Mouse (Mus musculus) megakaryocyte-erythroid progenitor cell, adult 5-6 weeks (primary cell): ENCODE data around the gene Cadps2. TPM values are rescaled to one million over a fixed set of nuclear protein-coding genes. Genes with fewer than 3 reads are reported as not detected.

ENCODE experiments used
- ATAC-seq: replicated peaks from 2 replicates; pipeline ENCODE4 v1.8.0; 2016; ENCODE audit warnings: mild to moderate bottlenecking, inconsistent platforms; ENCODE audit not compliant: severe bottlenecking, poor library complexity, low FRiP score, low TSS enrichment
- total RNA-seq, 2 experiments: library from RNA; stranded (forward) in 1 of 2; stranded (reverse) in 1 of 2; fragments of 200-1000, 215-1000 nt in 1 of 2; fragments of >200 nt in 1 of 2; fragmentation: Nextera tagmentation in 1 of 2; gene quantifications; 2 replicates each; pipeline ENCODE4 v1.2.3; 2014 to 2017

The Cadps2 gene
- total RNA-seq, 2 experiments from 2014 or later: 0.14 to 0.31 TPM

GRCm38 (mm10) chr6:23805333-23805732, 33.9 kb downstream of the Cadps2 start:
- ATAC-seq: no peak

DNA sequence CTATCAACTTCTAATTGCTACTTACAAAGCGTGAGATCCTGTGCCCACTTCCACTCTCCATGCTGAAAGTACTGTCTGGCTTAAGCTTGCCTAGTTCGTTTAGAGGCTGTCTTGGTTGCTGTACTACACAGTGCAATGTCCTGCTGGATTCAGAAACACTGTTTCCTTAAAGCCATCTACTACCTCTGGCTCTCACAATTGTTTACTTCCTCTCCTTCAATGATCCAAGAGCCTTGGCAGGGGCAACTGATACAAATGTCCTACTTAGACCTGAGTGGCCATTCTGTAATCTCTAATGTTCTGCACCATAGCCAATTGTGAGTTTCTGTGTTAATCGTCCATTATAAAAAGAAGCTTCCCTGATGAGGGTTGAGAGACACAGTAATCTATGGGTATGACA, 47.4 kb downstream of the Cadps2 start:
- ATAC-seq: no peak

DNA sequence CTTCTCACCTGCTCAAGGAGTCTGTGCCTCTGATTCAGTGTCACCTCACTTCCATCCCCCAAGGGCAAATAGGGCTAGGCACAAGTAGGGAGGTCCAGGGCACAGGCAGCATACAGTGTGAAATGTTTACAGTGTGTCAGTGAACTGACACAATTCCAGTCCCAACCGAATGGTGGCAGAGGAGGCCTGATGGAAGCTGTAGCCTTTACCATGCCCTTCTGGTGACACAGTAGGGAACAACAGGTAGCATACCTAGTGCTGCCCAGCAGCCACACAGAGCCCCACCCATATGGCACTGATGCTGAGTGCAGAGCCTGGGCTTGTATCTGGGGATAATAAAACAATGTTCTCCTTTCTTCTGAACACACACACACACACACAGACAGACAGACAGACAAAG, 61.6 kb downstream of the Cadps2 start:
- no peak for ATAC-seq

GRCm38 (mm10) chr6:23762204-23762603, 77.0 kb downstream of the Cadps2 start:
- ATAC-seq: no peak

DNA sequence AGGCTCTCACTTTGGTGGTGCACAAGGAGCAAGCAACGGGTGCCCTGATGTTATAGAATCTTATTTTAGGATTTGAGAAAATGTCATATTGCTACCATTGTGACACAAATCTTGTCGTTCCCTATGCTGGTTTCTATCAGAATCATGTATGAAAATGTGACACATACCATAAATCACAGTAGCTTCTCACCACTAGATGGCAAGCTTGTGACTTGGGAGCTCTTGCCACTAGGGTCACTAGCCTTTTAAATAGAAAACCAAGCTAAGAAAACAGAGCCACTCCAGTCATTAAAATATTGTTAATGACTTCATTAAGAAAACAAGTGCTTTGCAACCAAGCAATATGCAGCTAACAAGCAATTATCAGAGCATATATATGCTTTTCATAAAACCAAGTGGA, 81.0 kb downstream of the Cadps2 start:
- ATAC-seq: no peak

- no peak for ATAC-seq
Measured at GRCm38 (mm10) chr6:23748823-23749222, 90.4 kb downstream of the Cadps2 start.

- ATAC-seq: no peak
Measured at GRCm38 (mm10) chr6:23740010-23740409, 99.2 kb downstream of the Cadps2 start.

- ATAC-seq: no peak
Measured at GRCm38 (mm10) chr6:23732750-23733149, 106.5 kb downstream of the Cadps2 start.

DNA sequence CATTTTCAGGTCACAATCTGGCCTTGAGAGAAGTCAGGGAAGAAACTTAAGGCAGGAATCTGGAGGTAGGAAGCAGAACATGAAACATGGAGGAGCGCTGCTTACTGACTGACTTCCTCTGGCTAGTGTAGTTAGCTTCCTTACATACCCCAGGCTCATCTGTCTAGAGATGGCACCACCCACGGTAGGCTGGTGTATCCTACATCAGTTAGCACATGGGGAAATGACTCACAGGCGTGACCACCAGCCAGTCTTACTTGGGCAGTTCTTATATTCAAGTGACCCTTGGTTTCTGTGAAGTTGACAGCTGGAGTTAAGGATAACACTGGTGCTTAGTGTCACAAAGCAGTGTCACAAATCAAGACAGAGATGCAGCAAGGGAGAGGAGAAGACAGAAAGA, 110.6 kb downstream of the Cadps2 start:
- ATAC-seq: no peak

- no peak for ATAC-seq
Measured at GRCm38 (mm10) chr6:23723697-23724096, 115.5 kb downstream of the Cadps2 start.

GRCm38 (mm10) chr6:23720401-23720800, 118.8 kb downstream of the Cadps2 start:
- no peak for ATAC-seq

DNA sequence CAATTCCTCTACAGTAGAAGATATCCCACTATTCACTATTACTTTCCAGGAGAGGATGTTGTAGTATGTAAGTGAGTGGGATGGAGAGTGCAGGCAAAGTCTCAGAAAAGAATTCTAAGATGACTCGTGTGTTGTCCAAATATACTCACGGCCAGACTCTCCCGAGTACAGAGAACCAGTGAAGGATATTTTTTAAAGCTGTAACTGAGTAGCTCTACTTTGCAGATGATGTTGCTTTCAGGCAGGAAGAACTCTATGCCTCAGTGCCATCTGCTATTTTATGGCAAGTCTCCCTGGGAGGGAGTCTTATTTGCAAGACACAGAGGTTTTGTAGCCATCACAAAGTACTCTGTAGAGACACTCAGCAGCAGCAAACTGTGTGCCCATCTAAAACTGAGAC, 131.7 kb downstream of the Cadps2 start:
- no peak for ATAC-seq

DNA sequence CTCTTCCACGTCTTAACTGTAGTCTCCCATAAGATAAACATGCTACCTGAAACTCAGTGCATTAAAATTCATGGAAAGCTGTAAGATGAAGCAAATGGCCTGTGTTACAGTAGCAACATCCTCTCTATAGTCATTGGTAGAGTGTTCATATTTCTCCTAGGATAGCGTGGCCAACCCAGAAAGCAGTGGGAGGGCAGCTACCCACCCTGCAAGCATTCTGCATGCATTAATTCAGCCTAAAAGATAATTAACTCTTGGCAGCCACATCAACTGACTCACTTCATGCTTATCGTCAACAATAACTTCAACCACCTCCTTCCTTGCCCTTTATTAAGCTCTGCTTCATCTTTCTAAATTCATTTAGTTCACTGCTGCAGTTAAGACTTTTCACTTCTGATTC, 138.3 kb downstream of the Cadps2 start:
- ATAC-seq: no peak

DNA sequence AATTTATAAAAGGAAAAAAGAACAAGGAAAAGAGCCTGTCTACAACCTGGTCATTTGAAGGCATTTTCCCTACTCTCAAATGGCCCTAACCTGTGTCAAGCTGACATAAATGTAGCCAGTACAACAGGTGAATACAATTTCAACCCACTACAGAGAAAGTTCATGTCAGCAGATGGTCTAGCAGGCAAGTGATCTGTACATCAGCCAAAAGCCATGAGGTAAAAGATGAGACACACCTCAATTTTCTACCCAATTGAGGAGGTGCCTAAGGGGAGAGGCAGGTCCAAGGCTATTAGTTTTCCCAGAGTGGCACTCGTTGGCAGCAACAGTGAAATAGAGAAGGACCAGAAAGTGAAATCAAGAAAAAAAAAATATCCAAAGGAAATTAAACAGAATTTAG, 161.0 kb downstream of the Cadps2 start:
- no peak for ATAC-seq

GRCm38 (mm10) chr6:23655036-23655435, 184.2 kb downstream of the Cadps2 start, which contains the start of gene Rnf148:
Gene Rnf148 (minus strand): TSS chr6:23655136.
- ATAC-seq: no peak

DNA sequence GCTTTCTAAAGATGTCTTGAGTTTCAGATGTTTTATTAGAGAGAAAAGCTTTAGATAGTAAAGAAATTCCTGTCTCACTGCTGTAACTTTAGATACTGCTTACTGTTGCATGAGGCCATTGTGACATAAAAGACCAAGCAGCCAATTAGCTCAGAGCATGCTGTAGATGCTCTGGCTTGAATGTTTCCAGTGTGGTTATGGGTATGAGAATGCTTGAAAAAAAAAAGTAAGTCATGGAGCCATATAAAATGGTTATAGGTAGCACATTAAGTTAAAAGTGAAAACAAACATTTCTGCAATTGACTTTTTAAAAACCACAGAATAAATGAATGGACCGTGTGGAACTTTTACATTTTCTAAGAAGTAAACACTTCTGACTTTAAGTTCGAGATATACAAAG, 189.0 kb downstream of the Cadps2 start, which contains the start of gene Rnf133:
Rnf133 (minus strand) TSS at position 101 of the 400 bp plus-strand sequence.
- no peak for ATAC-seq

GRCm38 (mm10) chr6:23648732-23649131, 190.5 kb downstream of the Cadps2 start:
- ATAC-seq: no peak

DNA sequence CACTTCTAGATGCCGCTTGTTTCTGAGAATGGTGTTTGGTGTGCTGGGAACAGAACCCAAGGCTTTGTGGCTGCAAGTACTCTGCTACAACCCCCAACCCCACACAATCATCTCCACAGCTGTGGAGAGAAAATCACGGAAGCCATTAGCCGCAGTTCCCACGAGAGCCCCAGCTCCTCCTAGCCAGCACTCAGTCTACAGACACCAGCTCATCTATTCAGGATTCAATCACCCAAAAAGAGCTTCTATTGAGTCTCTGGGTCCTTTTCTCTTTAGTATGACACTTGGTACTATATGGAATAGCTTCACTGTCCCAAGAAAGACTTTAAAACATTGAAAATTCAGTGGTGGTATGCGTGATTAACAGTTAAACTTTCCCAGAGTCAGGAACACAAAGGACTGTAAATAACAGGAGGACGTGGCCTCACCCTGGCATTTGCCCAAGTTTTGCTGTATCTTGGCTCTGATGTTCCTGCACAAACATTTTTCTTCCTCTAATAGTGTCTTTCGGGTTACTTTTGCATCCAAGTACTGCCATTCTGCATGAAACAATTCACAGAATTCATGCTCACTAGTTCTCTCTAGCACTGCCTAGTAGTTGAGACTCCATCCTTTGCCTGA, 191.5 kb downstream of the Cadps2 start:
- no peak for ATAC-seq

GRCm38 (mm10) chr6:23637081-23637480, 202.1 kb downstream of the Cadps2 start:
- no peak for ATAC-seq

- ATAC-seq: no peak
Measured at GRCm38 (mm10) chr6:23635208-23635607, 204.0 kb downstream of the Cadps2 start.

DNA sequence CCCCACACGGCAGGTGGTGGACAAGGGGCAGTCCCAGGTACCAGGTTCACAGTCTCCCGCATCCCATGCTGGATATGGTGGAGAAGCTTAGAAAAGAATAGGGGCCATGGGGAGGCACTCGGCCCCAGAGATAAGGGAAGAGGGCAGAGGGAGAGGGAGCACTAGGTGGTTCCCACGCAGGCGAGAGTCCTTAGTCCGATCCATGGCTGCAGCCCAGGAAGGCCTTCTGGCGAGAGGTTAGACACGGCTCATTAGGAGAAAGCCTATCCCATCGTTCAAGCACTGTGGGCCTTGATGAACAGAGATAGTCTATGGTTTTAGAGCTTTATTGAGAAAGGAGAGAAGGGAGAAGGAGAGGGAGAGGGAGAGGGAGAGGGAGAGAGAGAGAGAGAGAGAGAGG, 205.2 kb downstream of the Cadps2 start:
- no peak for ATAC-seq

DNA sequence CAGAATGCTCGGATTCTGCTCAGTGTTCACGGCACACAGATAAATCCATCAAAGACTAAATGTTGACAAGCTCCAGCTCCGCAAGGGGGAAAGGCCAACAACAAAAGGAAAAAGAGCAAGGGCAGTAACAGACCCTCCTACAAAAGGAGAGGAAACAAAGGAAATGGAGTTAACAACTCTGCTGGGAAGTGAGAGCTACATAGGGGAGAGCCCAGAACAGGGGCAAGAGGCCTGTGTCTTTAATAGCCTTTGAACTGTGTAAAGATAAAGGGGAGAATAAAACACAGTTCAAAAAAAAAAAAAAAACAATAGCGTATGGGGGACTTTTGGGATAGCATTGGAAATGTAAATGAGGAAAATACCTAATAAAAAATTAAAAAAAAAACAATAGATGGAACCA, 208.8 kb downstream of the Cadps2 start:
- ATAC-seq: no peak
